Mouse (Mus musculus) frontal cortex, postnatal 14 days (tissue): ENCODE measurements at regions not wholly inside any gene's neighbourhood (a gene's known extent, or its start where the extent isn't known, plus 50 kb on each side); places are given as distances from the start of the nearest gene placed in this dataset.
A peak's percentile ranks its signal among the peaks of the same experiment; 100 is the strongest.

ENCODE experiments used
- DNase-seq, 2 experiments: peaks; one replicate each; pipeline ENCODE4 v3.0.0; 2022; ENCODE audit warnings: low spot score in 2 of 2

DNA sequence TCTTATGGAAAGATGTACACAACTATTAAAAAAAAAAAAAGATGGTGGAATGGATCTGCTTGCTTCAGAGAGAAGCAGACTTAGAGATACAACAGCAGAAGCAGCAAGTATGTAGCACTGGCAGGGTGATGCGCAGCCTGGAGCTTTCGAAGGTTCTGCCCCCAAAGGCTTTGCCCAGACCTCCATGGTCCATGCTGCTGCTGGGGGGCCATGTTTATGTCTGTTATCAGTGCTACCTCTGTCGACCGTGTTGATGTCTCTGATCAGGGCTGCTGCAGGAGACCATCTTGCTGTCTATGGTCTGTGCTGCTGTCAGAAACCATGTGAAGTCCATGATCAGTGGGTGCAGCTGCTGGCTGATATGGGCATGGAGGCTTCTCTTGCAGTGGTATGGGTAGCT lies 88.6 kb upstream of the Fam189a1 start:
- DNase-seq = no peak

GRCm38 (mm10) chr7:65241208-65241607 lies 84.8 kb upstream of the Fam189a1 start:
- DNase-seq = no peak

DNA sequence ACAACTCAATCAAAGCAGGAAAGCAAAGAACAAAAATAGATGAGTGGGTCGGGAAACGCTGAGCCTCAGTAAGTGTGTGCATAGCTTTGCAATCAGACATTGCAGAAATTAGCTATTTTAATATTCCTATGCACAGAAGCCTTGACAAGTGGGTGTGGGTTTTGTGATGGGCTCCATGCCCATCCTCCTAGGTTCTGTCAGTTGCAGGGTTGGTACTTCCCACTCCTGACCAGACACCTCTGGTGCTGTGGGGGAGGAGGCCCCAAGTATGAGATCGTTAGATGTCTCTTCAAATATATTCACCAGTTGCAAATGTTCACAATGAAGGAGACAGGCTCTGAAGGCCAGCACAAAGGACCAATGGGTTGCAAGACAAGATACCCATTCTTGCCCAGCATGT lies 79.3 kb upstream of the Fam189a1 start:
- DNase-seq = peak in 1 of 2 experiments; percentile 18

DNA sequence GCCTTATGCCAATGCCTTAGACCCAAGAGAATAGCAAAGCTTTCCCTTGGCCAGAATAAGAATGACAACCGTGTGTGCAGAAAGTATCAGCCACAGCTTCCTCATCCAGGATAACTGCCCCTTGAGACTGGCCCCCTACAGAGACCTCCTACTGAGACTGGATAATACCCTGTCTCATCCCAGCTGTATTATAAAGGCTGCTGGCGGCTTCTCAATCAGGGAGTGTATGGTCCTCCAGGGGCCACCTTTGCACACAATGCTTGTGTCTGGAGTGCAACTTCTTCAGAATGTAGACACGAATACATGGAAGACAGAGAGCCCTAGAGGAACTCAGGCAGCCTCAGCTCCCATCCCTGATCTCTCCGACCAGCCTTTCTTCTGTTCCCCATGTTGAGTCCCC lies 77.3 kb upstream of the Fam189a1 start:
- no peak for DNase-seq

DNA sequence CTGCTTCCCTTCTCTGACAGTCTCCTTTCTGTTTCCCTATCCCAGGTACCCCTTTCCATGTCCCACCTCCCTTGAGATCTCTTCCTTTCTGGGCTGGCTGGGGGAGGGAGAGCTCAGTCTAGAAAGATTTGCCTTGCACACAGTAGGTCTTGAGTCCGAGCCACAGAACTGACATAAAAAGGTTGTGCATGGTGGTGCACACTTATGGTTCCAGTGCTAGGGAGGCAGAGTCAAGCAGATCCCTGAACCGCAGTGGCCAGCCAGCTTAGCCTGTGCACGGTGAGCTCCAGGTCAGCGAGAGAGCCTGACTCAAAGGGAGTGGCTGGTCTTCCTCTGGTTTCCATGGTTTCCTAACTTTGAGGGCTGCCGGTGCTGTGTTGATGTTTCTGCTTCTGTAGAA lies 72.9 kb upstream of the Fam189a1 start:
- DNase-seq = no peak

- no peak for DNase-seq
Measured at GRCm38 (mm10) chr7:65226218-65226617, 69.8 kb upstream of the Fam189a1 start.

GRCm38 (mm10) chr7:65213216-65213925 lies 57.0 kb upstream of the Fam189a1 start:
- no peak for DNase-seq

DNA sequence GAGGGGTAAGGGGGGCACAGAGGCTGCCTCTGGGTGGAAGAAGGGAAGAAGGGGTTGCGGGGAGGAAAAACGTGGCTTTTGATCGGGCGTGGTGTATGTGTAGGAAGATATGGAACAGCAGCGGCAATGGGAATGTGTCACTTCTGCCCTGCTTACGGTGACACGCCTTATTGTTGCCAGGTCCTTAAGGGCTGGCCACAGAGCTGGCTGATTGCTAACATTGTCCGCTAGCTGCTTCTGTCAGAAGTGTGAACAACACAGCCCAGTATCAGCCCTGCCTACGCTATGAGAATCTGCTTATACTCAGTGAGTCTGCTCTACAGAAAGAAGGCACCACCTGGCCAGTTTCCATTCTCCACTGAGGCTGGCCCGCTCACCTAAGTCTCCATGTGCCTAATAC lies 50.9 kb upstream of the Fam189a1 start:
- no peak for DNase-seq
